Mouse (Mus musculus): ENCODE measurements around the gene Reln. TPM values are rescaled to one million over a fixed set of nuclear protein-coding genes. Genes with fewer than 3 reads are reported as not detected.

The Reln gene
- polyA plus RNA-seq, 1 experiment from 2014 or later, result 5.1 TPM

DNA sequence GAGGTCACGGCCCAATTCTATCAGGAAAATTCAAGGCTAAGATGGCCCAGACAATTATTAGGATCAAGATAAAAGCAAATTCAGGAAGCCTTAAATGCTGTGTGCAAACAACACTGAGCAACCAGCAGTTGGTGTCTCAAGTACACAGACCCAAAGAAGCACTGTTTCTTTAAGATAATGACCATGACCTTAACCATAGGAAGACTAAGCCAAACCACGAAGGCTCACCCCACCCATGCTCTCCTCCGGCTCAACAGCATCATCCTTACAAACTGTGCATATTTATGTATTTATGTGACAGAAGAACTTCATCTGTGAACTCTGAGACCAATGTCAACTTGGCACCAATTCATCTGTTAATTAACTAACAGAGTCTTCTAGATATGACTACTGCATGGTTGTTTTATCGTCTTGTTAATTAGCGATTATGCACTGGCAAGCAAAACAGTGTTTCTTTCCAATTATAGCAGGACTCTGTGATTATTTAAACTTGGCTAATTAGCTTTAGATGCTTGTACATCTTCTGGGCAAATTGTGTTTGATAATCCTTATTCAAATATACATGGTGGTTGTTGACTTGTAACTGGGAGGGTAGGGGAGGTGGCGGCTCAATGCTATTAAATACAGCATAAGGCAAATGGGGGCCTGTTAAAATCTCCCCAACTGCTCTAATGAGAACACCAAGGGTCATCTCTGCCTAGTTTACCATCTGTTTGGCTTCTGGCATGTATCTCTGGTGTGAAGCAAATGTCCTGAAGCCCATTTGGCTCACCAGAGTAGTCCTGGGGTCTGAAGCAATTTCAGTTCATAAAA, 77.8 kb downstream of the Reln start:
- no peak overlapping the region for H3K9ac ChIP-seq
- no peaks in the 10 kb centered on the region for H3K9me3 ChIP-seq (replicated peaks)
- H3K4me1 ChIP-seq, result no peaks in the 10 kb centered on the region
- H3K27ac ChIP-seq (replicated peaks), result no peak overlapping the region
- no peak overlapping the region for H3K4me2 ChIP-seq (replicated peaks)
- WGBS, result 68% methylated on average over 6 of the region's 6 CpGs
- H3K36me3 ChIP-seq, result no peaks in the 10 kb centered on the region
- no peak overlapping the region for H3K4me3 ChIP-seq (replicated peaks)
- H3K27me3 ChIP-seq, result no peaks in the 10 kb centered on the region
- ATAC-seq (ENCODE audit: insufficient number of reproducible peaks, low FRiP score, low TSS enrichment, low read depth), result no peak

DNA sequence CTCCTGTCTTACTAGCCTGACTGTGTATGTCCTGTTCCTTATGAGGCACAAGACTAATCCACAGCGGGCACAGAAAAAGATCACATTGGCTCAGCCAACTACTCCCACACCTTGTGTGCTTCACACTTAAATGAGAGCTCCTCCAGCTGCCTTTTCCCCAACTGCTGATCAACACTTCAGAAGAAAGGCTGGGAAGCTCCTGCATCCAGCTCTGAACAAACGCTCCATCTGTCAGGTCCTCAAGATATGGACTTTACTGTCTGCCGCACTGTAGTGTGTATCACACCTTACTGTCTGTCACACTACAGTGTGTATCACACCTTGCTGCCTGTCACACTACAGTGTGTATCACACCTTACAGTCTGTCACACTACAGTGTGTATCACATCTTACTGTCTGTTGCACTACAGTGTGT, 82.1 kb downstream of the Reln start:
- Histone ChIP-seq H3K27me3 (no peaks in the 10 kb centered on the region), H3K9me3 (replicated peaks) (no peaks in the 10 kb centered on the region), H3K36me3 (no peaks in the 10 kb centered on the region), H3K4me1 (no peaks in the 10 kb centered on the region), H3K4me3 (replicated peaks) (no peak overlapping the region), H3K9ac (no peak overlapping the region), H3K4me2 (replicated peaks) (no peak overlapping the region), H3K27ac (replicated peaks) (no peak overlapping the region)
- no peak for ATAC-seq (ENCODE audit: insufficient number of reproducible peaks, low FRiP score, low TSS enrichment, low read depth)
- 84% methylated on average over 3 of the region's 3 CpGs for WGBS

DNA sequence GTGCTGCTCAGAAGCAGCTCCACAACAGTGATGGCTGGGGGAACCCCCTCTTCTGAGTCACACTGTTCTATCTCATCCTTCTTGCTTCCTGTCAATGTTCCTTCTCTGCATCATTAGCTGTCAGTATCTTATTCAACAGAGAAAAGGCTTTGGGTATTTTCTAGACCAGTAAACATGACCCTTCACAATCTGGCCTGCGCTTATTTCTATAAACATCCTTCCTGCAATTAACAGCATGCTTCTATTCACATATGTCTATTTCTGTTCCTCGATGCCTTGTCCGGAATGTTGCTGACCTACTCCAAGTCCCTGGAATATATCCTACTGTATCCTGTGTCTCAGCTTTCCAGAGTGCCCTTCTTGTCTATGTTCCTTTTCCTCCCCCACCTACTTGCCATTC, 89.2 kb downstream of the Reln start:
- Histone ChIP-seq H3K9me3 (replicated peaks) (no peaks in the 10 kb centered on the region), H3K36me3 (no peaks in the 10 kb centered on the region), H3K4me2 (replicated peaks) (no peak overlapping the region), H3K4me3 (replicated peaks) (no peak overlapping the region), H3K27ac (replicated peaks) (no peak overlapping the region), H3K9ac (no peak overlapping the region), H3K4me1 (no peaks in the 10 kb centered on the region), H3K27me3 (no peaks in the 10 kb centered on the region)
- 96% methylated on average over 3 of the region's 3 CpGs for WGBS
- ATAC-seq (ENCODE audit: insufficient number of reproducible peaks, low FRiP score, low TSS enrichment, low read depth), result no peak

DNA sequence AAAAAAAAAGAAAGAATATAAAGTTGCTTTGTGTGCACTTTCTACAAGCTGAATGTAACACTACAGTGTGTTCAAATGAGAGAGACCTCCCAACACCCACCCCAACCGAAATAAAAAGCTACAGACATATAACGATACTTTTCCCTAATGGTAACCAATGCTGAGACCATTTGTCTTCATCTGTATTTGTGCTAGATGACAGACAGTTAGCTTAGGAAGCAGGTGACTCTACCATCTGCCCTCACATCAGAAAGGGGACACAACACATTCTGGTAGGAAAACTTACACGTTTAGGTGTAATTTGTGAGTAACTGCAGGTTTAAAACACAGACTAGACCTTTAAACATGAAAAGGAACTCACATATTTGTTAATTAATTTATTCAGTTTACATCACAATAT, 90.6 kb downstream of the Reln start:
- no peak overlapping the region for H3K9ac ChIP-seq
- H3K27ac ChIP-seq (replicated peaks), result no peak overlapping the region
- no peaks in the 10 kb centered on the region for H3K36me3 ChIP-seq
- H3K4me1 ChIP-seq, result no peaks in the 10 kb centered on the region
- no peaks in the 10 kb centered on the region for H3K9me3 ChIP-seq (replicated peaks)
- no peaks in the 10 kb centered on the region for H3K27me3 ChIP-seq
- 80% methylated on average over 3 of the region's 3 CpGs for WGBS
- H3K4me2 ChIP-seq (replicated peaks), result no peak overlapping the region
- H3K4me3 ChIP-seq (replicated peaks), result no peak overlapping the region
- ATAC-seq (ENCODE audit: insufficient number of reproducible peaks, low FRiP score, low TSS enrichment, low read depth), result no peak

DNA sequence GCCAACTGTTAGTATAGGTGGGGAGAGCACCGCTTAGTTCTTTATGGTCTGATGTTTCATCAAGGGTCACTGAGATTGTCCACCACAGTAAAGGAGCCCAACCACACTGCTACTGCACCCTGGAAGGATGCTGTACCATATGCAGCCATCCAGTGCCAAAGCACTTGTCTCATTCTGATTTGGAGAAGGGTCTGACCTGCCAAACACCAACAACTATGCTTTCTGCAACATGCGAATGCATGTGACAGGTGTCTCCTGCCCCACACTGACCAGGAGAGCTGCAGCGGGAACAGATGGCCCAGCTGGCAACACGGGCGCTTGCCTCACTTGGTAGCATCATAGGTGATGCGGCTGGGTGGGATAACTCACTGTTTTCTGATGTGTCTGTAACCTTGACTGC, 91.2 kb downstream of the Reln start:
- no peak overlapping the region for H3K27ac ChIP-seq (replicated peaks)
- H3K4me1 ChIP-seq, result no peaks in the 10 kb centered on the region
- H3K4me2 ChIP-seq (replicated peaks), result no peak overlapping the region
- H3K36me3 ChIP-seq, result no peaks in the 10 kb centered on the region
- no peak overlapping the region for H3K9ac ChIP-seq
- no peaks in the 10 kb centered on the region for H3K27me3 ChIP-seq
- H3K4me3 ChIP-seq (replicated peaks), result no peak overlapping the region
- WGBS, result 90% methylated on average over 6 of the region's 6 CpGs
- no peaks in the 10 kb centered on the region for H3K9me3 ChIP-seq (replicated peaks)
- ATAC-seq (ENCODE audit: insufficient number of reproducible peaks, low FRiP score, low TSS enrichment, low read depth), result no peak

DNA sequence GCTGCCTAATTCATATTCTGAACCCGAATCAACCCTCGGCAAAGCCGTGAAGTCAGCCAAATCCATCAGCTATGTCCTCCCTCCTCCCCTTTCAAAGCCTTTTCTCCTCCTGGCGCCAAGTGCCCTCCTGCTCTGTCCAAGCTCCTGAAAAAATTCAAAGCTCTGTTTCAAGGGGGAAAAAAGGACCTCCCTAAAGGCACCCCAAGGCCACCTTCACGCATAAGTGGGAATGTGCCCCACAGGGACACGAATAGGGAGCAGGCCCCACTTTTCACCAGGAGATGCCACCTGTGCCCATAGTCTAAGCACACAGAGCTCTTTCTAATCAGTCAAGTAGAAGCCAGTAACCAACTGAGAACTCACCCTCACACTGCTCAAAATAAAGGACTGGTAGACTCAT, 96.7 kb downstream of the Reln start:
- Histone ChIP-seq H3K9ac (no peak overlapping the region), H3K27ac (replicated peaks) (no peak overlapping the region), H3K4me1 (no peaks in the 10 kb centered on the region), H3K4me2 (replicated peaks) (no peak overlapping the region), H3K4me3 (replicated peaks) (no peak overlapping the region), H3K27me3 (no peaks in the 10 kb centered on the region), H3K9me3 (replicated peaks) (no peaks in the 10 kb centered on the region), H3K36me3 (no peaks in the 10 kb centered on the region)
- 72% methylated on average over 6 of the region's 6 CpGs for WGBS
- ATAC-seq (ENCODE audit: insufficient number of reproducible peaks, low FRiP score, low TSS enrichment, low read depth), result no peak

DNA sequence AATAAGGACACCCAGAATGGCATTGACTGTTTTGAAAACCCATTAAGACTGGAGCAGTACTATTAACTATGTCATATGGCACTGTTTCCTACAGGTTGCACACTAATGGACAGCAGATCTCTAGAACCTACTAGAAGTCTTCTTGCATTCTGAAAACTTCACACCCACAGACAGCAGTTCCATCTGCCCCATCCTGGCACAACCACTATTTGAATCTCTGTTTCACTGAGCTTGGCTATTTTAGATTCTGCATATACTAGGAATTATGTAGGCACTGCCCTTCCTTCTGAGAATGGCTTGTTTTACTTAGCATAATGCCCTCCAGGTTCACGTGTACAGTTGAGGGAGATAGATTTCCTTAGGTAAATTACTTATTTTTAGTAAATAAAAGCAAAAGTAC, 99.4 kb downstream of the Reln start:
- no peak overlapping the region for H3K27ac ChIP-seq (replicated peaks)
- no peak overlapping the region for H3K9ac ChIP-seq
- no peaks in the 10 kb centered on the region for H3K27me3 ChIP-seq
- no peak overlapping the region for H3K4me2 ChIP-seq (replicated peaks)
- ATAC-seq (ENCODE audit: insufficient number of reproducible peaks, low FRiP score, low TSS enrichment, low read depth), result no peak
- H3K9me3 ChIP-seq (replicated peaks), result no peaks in the 10 kb centered on the region
- no peak overlapping the region for H3K4me3 ChIP-seq (replicated peaks)
- H3K4me1 ChIP-seq, result no peaks in the 10 kb centered on the region
- no peaks in the 10 kb centered on the region for H3K36me3 ChIP-seq
- WGBS, result 67% methylated on average over 1 of the region's 1 CpGs

DNA sequence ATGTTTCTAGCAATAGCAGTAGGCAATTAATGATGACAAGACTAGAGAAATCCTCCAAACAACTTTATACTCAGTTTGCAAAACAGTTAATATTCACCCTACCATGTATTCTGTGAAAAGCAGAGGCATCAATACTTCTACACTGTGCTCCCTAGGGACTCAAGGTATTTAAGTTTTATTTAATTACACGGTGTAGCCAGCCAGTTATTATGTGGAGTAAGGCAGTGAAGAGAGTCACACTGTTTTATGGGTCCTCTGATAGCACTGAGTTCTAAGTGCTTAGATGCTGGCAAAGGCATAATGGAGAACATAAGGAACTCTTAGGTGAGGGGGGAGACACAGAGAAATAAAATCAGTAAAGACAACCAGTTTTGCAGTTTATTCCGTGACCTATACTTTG, 101.0 kb downstream of the Reln start:
- Histone ChIP-seq H3K27me3 (no peaks in the 10 kb centered on the region), H3K9ac (no peak overlapping the region), H3K36me3 (no peaks in the 10 kb centered on the region), H3K4me1 (no peaks in the 10 kb centered on the region), H3K9me3 (replicated peaks) (no peaks in the 10 kb centered on the region), H3K27ac (replicated peaks) (no peak overlapping the region), H3K4me3 (replicated peaks) (no peak overlapping the region), H3K4me2 (replicated peaks) (no peak overlapping the region)
- ATAC-seq (ENCODE audit: insufficient number of reproducible peaks, low FRiP score, low TSS enrichment, low read depth), result no peak
- 63% methylated on average over 2 of the region's 2 CpGs for WGBS

DNA sequence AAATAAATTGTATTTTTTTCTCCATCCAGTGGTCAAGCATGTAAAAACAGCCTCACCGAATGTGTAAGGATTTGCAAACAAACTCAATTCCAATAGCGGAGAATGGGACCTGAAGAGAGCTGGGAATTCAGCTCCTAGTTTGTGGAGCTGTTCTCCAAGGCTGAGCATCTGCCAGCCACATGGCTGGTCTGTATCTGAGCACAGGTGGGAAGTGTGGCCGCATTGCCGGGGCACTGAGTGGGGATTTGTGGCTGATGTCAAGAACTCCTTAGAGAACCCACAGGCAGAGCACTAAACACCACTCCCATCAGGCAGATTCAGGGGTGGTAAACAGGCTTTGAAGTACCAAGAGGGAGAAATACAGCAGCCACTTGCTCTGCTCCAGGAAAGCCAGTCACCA, 102.9 kb downstream of the Reln start:
- Histone ChIP-seq H3K9me3 (replicated peaks) (no peaks in the 10 kb centered on the region), H3K36me3 (no peaks in the 10 kb centered on the region), H3K4me1 (no peaks in the 10 kb centered on the region), H3K27ac (replicated peaks) (no peak overlapping the region), H3K4me2 (replicated peaks) (no peak overlapping the region), H3K27me3 (no peaks in the 10 kb centered on the region), H3K4me3 (replicated peaks) (no peak overlapping the region), H3K9ac (no peak overlapping the region)
- 57% methylated on average over 4 of the region's 4 CpGs for WGBS
- ATAC-seq (ENCODE audit: insufficient number of reproducible peaks, low FRiP score, low TSS enrichment, low read depth), result no peak

DNA sequence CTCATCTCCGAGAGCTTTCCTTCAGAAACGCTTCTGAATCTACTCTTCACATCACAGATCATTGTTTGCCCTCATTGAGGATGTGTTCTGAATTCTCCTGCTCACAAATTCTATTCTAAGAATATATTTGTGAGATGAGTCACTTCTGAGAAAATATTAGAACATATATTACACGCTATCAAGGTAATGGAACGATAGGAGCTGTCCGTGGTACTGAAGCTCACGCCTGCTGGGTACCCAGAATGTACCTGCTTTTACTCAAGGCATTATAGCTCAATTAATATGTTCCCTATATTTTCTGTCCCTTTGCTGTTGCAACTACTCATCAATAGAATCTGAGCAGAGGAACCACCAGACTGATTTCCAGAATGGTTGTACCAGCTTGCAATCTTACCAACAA, 107.7 kb downstream of the Reln start:
- Histone ChIP-seq H3K4me2 (replicated peaks) (no peak overlapping the region), H3K4me3 (replicated peaks) (no peak overlapping the region), H3K9me3 (replicated peaks) (no peaks in the 10 kb centered on the region), H3K36me3 (no peaks in the 10 kb centered on the region), H3K27me3 (no peaks in the 10 kb centered on the region), H3K4me1 (no peaks in the 10 kb centered on the region), H3K9ac (no peak overlapping the region), H3K27ac (replicated peaks) (no peak overlapping the region)
- 55% methylated on average over 6 of the region's 6 CpGs for WGBS
- no peak for ATAC-seq (ENCODE audit: insufficient number of reproducible peaks, low FRiP score, low TSS enrichment, low read depth)

DNA sequence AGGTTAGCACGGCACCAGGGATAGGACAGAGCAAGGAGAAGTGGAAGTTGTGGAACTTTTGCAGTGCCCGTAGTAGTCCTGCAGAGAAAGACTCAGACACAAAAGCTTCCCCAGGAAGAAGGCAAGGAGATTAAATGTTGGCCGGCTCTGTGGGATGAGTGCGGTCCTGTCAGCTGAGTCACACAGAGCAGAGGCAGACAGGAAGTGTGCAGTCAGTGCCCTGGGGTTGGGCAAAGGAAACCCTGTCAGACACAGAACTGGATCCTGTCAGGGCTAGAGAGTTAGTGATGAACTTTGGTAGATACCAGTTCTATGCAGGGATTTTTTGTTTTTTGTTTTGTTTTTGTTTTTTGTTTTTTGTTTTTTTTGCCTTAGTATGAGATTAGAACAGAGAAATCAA, 120.0 kb downstream of the Reln start:
- no peaks in the 10 kb centered on the region for H3K9me3 ChIP-seq (replicated peaks)
- H3K36me3 ChIP-seq, result no peaks in the 10 kb centered on the region
- H3K4me3 ChIP-seq (replicated peaks), result no peak overlapping the region
- ATAC-seq (ENCODE audit: insufficient number of reproducible peaks, low FRiP score, low TSS enrichment, low read depth), result no peak
- H3K4me2 ChIP-seq (replicated peaks), result no peak overlapping the region
- H3K9ac ChIP-seq, result no peak overlapping the region
- H3K4me1 ChIP-seq, result no peaks in the 10 kb centered on the region
- no peak overlapping the region for H3K27ac ChIP-seq (replicated peaks)
- H3K27me3 ChIP-seq, result no peaks in the 10 kb centered on the region
- WGBS, result 64% methylated on average over 4 of the region's 4 CpGs

DNA sequence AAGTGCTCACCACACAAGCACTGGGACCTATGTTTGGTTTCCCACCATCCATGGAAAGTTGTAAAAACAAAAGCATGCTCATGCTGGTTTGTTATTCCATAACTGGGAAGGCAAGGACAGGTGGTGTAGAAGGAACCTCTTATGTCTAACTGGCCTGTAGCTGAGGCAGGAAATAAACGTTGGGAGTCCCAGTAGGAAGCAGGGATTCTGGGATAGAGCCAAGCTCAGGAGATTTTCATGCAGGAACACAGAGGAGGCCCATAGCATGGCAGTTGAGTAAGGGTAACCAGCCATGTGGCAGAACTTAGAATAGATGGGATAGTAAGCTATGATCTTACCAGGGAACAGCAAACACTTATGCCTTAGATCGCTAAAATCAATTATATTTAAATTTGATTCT, 120.6 kb downstream of the Reln start:
- Histone ChIP-seq H3K4me2 (replicated peaks) (no peak overlapping the region), H3K36me3 (no peaks in the 10 kb centered on the region), H3K27me3 (no peaks in the 10 kb centered on the region), H3K27ac (replicated peaks) (no peak overlapping the region), H3K4me1 (no peaks in the 10 kb centered on the region), H3K9me3 (replicated peaks) (no peaks in the 10 kb centered on the region), H3K9ac (no peak overlapping the region), H3K4me3 (replicated peaks) (no peak overlapping the region)
- no peak for ATAC-seq (ENCODE audit: insufficient number of reproducible peaks, low FRiP score, low TSS enrichment, low read depth)
- WGBS, result 77% methylated on average over 2 of the region's 2 CpGs

Data from embryonic facial prominence, embryonic 15.5 days (tissue).